Mouse (Mus musculus): ENCODE results near the gene Rpl3. TPM values are rescaled to one million over a fixed set of nuclear protein-coding genes. Genes with fewer than 3 reads are reported as not detected.
"Not testable (repeated sequence)": the region's sequence is repeated elsewhere in the genome, so short reads cannot be mapped to it uniquely, and the experiment has no call there.

Rpl3 gene
- polyA plus RNA-seq, 1 experiment = 692 TPM

DNA sequence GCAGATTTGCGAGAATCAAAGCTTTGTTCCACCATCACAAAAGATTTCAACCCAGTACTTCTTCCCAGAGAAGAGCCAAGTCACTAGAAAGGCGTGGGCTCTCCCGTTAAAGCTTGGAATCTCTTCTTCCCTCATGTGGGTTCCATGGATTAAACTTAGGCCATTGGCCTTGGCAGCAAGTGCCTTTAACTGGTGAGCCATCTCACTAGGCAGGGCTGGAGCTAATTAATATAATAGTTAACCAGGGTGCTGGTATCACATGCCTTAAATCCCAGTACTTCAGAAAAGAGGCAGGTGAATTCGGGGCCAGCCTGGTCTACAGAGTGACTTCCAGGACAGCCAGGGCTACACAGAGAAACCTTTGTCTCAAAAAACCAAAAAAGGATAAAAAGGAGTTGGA lies 33.0 kb upstream of the Rpl3 start:
- H3K4me1 ChIP-seq (ENCODE audit: control insufficient read depth, insufficient read depth, low read length) = peaks cover 15% of the 10 kb centered on the region; the same call in 1 of the 2 replicates
- H3K4me3 ChIP-seq (replicated peaks; ENCODE audit: insufficient read depth, low read depth, low read length) = no peak overlapping the region
- H3K27ac ChIP-seq (ENCODE audit: insufficient read depth, low read length) = no peak overlapping the region
- no peaks in the 10 kb centered on the region for H3K27me3 ChIP-seq (ENCODE audit: control insufficient read depth, insufficient read depth, low read length)
- no peak for DNase-seq
- WGBS = 87% methylated on average over 4 of the region's 4 CpGs
- TF ChIP-seq CTCF (IDR thresholded peaks at IDR 0.05; ENCODE audit: borderline replicate concordance, insufficient read depth, low read depth, low read length) (no peak), POLR2A (IDR thresholded peaks at IDR 0.05; ENCODE audit: borderline replicate concordance, insufficient read depth, low read length) (no peak)

DNA sequence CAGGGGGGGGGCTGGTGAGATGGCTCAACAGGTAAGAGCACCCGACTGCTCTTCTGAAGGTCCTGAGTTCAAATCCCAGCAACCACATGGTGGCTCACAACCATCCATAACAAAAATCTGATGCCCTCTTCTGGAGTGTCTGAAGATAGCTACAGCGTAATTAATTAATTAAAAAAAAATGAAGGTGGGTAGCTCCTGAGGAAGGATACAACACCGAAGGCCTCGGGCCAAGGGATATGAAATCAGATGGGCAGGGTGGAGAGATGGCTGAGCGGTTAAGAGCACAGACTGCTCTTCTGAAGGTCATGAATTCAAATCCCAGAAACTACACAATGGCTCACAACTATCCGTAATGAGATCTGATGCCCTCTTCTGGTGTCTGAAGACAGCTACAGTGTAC lies 30.8 kb upstream of the Rpl3 start:
- not testable (repeated sequence) for H3K4me3 ChIP-seq (replicated peaks; ENCODE audit: insufficient read depth, low read depth, low read length); H3K27me3 ChIP-seq (ENCODE audit: control insufficient read depth, insufficient read depth, low read length)
- Histone ChIP-seq H3K4me1 (ENCODE audit: control insufficient read depth, insufficient read depth, low read length) (peaks cover 10% of the 10 kb centered on the region; the same call in 1 of the 2 replicates), H3K27ac (ENCODE audit: insufficient read depth, low read length) (peak overlapping the region; percentile 48; the same call in 1 of the 2 replicates)
- WGBS = 31% methylated on average over 6 of the region's 6 CpGs
- DNase-seq = peak; percentile 43 to 58

DNA sequence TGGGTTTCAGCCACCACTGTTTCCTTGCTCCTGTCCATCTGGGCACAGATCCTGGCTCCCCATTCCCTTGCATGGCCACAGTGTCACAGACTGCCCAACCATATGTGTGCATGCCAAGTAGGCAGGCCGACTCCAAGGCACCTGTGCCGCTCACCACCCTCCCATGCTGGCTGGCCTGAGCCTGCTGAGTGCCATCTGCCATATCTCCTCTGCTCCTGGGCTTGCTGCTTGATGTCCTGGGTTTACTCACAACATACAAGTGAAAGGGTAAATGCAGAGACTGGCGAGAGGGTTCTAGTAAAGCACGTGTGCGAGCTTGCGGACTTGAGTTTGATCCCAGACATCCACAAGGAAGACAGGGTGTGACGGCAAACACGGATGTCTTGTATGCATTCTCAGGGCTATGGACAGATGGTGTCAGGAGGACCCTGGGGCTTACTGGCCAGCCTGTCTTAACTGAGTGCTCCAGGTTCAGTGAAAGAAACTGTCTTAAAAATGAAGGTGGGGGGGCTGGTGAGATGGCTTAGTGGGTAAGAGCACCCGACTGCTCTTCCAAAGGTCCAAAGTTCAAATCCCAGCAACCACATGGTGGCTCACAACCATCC lies 30.2 kb upstream of the Rpl3 start:
- 3% methylated on average over 9 of the region's 9 CpGs for WGBS
- no peak overlapping the region for H3K4me3 ChIP-seq (replicated peaks; ENCODE audit: insufficient read depth, low read depth, low read length)
- H3K4me1 ChIP-seq (ENCODE audit: control insufficient read depth, insufficient read depth, low read length) = peaks cover 10% of the 10 kb centered on the region; the same call in 1 of the 2 replicates
- peak; percentile 96 to 99 for DNase-seq
- TF ChIP-seq CTCF (IDR thresholded peaks at IDR 0.05; ENCODE audit: borderline replicate concordance, insufficient read depth, low read depth, low read length) (no peak), POLR2A (IDR thresholded peaks at IDR 0.05; ENCODE audit: borderline replicate concordance, insufficient read depth, low read length) (no peak; the same call in 1 of the 2 replicates)
- no peaks in the 10 kb centered on the region for H3K27me3 ChIP-seq (ENCODE audit: control insufficient read depth, insufficient read depth, low read length)
- peak overlapping the region; percentile 43 for H3K27ac ChIP-seq (ENCODE audit: insufficient read depth, low read length)

DNA sequence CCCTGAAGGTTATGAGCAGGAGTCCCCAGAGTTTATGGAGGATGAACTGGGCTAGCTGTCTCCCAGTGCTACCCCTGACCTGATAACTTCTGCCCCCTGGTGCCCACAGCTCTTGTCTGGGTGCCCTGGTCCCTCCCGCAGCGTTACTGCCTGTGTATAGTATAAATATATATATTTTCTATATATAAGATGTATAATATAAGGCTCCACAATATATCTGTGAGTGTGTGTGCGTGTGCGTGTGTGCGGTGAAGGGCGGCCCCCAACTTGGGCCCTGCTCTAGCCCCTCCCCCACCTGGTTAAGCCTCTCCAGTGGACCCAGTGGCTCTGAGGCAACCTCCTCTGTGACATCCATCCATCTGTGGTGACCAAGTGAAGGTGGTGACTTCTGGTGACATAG lies 27.4 kb upstream of the Rpl3 start:
- no peaks in the 10 kb centered on the region for H3K27me3 ChIP-seq (ENCODE audit: control insufficient read depth, insufficient read depth, low read length)
- no peak for TF ChIP-seq POLR2A (IDR thresholded peaks at IDR 0.05; ENCODE audit: borderline replicate concordance, insufficient read depth, low read length)
- no peak for TF ChIP-seq CTCF (IDR thresholded peaks at IDR 0.05; ENCODE audit: borderline replicate concordance, insufficient read depth, low read depth, low read length)
- H3K4me3 ChIP-seq (replicated peaks; ENCODE audit: insufficient read depth, low read depth, low read length) = no peak overlapping the region
- DNase-seq = no peak
- peaks cover 15% of the 10 kb centered on the region; the same call in 1 of the 2 replicates for H3K4me1 ChIP-seq (ENCODE audit: control insufficient read depth, insufficient read depth, low read length)
- 93% methylated on average over 6 of the region's 6 CpGs for WGBS
- H3K27ac ChIP-seq (ENCODE audit: insufficient read depth, low read length) = no peak overlapping the region

DNA sequence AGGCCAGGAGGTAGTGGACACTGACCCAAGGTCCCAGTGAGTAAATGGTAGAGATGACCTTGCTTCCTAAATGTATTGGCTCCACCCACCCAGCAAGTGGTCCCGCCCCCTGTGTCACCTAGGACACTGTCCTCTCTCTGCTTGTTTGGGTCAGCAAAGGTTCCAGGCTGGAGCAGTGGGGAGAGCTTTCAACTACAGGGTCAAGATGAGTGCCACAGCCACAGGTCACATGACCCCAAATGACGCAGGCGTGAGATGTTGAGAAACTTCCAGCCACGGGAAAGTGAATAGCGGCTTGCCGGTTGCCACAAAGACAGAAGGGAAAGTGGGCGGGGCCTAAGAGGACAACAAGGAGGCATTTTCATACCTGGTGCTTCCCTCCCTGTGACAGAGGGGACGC lies 25.5 kb upstream of the Rpl3 start:
- Histone ChIP-seq H3K27me3 (ENCODE audit: control insufficient read depth, insufficient read depth, low read length) (no peaks in the 10 kb centered on the region), H3K4me3 (replicated peaks; ENCODE audit: insufficient read depth, low read depth, low read length) (no peak overlapping the region), H3K4me1 (ENCODE audit: control insufficient read depth, insufficient read depth, low read length) (peaks cover 5% of the 10 kb centered on the region; the same call in 1 of the 2 replicates), H3K27ac (ENCODE audit: insufficient read depth, low read length) (no peak overlapping the region)
- DNase-seq = no peak
- 61% methylated on average over 8 of the region's 8 CpGs for WGBS
- no peak for TF ChIP-seq CTCF (IDR thresholded peaks at IDR 0.05; ENCODE audit: borderline replicate concordance, insufficient read depth, low read depth, low read length)
- TF ChIP-seq POLR2A (IDR thresholded peaks at IDR 0.05; ENCODE audit: borderline replicate concordance, insufficient read depth, low read length) = no peak

DNA sequence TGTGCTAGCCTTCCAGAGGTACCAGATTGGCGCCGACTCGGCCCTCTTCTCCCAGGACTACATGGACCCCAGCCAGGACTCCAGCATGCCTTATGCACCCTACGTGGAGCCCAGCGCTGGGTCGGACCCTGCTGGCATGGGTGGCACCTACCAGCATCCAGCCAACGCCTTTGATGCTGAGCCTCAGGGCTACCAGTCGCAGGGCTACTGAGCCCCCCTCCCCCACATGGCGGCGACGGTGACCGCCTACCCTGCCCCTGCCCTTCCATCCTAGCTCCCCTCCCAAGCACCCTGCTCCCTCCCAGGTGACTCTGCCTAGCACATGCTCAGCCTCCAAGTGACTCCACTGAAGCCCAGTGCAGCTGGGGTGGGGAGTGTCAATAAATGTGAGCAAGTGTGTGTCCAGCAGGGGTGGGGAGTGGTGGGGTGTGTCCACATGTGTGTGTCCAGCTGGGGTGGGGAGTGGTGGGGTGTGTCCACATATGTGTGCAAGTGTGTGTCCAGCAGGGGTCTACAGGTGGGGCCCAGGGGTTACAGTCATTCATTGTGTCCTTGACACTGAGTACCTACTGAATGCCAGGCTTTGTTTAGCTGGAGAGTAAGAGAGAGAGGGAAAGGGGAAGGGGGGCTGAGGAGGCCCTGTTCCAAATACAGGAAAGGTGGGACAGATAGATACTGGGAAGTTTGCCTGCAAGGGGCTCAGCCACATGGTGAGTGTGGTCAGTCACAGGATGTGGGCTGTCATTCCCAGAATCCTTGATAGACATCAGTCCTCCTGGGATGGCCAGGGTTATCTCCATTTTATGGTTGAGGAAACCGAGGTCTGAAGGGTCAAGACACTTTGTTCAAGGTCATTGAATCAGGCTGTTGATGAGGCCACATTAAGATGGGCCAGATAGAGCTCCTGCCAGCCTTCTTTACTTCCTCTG lies 24.5 kb upstream of the Rpl3 start:
- peaks cover 9% of the 10 kb centered on the region for H3K4me1 ChIP-seq (ENCODE audit: control insufficient read depth, insufficient read depth, low read length)
- DNase-seq = no peak
- TF ChIP-seq CTCF (IDR thresholded peaks at IDR 0.05; ENCODE audit: borderline replicate concordance, insufficient read depth, low read depth, low read length) (no peak), POLR2A (IDR thresholded peaks at IDR 0.05; ENCODE audit: borderline replicate concordance, insufficient read depth, low read length) (no peak)
- H3K27ac ChIP-seq (ENCODE audit: insufficient read depth, low read length) = no peak overlapping the region
- H3K4me3 ChIP-seq (replicated peaks; ENCODE audit: insufficient read depth, low read depth, low read length) = no peak overlapping the region
- no peaks in the 10 kb centered on the region for H3K27me3 ChIP-seq (ENCODE audit: control insufficient read depth, insufficient read depth, low read length)
- 49% methylated on average over 13 of the region's 13 CpGs for WGBS

DNA sequence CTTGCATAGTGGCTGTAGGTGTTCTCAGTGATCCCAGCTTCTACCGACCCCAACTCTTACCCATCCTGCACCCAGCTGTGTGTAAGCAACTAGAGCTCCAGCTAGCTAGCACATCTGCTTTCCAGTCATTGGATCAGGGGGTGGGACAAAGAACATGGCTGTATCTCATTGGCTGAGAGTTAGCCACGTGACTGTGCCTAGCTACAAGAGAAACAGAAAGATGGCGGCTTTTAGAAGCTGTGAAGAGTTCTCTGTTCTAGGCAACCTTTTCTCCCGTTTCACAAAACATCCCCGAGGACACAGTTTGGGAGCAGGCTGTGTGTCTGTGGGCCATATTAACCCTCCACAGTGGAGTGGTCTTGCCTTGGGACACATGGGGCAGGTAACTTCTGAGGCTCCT lies 23.6 kb upstream of the Rpl3 start:
- no peak overlapping the region for H3K4me3 ChIP-seq (replicated peaks; ENCODE audit: insufficient read depth, low read depth, low read length)
- H3K27ac ChIP-seq (ENCODE audit: insufficient read depth, low read length) = no peak overlapping the region
- no peak for DNase-seq
- H3K27me3 ChIP-seq (ENCODE audit: control insufficient read depth, insufficient read depth, low read length) = no peaks in the 10 kb centered on the region
- peaks cover 17% of the 10 kb centered on the region for H3K4me1 ChIP-seq (ENCODE audit: control insufficient read depth, insufficient read depth, low read length)
- TF ChIP-seq CTCF (IDR thresholded peaks at IDR 0.05; ENCODE audit: borderline replicate concordance, insufficient read depth, low read depth, low read length) (no peak), POLR2A (IDR thresholded peaks at IDR 0.05; ENCODE audit: borderline replicate concordance, insufficient read depth, low read length) (no peak)
- WGBS = 62% methylated on average over 5 of the region's 5 CpGs

DNA sequence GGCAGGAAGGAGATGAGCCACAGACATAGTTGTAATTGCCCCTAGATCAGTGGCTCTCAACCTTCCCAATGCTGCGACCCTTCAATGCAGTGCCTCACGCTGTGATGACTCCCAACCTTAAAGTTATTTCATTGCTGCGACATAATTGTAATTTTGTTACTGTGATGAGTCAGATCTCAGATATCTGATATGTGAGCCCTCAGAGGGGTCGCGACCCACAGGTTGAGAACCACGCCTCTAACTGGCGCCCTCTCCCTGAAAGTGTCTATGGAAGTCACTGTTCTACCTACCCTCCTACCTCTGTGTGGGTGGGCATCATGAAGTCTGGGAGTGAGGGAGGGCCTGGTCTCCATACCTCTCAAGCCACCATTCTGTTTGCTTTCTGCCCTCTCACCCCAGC lies 22.7 kb upstream of the Rpl3 start:
- H3K27me3 ChIP-seq (ENCODE audit: control insufficient read depth, insufficient read depth, low read length) = no peaks in the 10 kb centered on the region

More for the DNA sequence above, 22.7 kb upstream of the Rpl3 start:
- no peak overlapping the region for H3K27ac ChIP-seq (ENCODE audit: insufficient read depth, low read length)
- WGBS = 96% methylated on average over 7 of the region's 7 CpGs
- TF ChIP-seq CTCF (IDR thresholded peaks at IDR 0.05; ENCODE audit: borderline replicate concordance, insufficient read depth, low read depth, low read length) (no peak), POLR2A (IDR thresholded peaks at IDR 0.05; ENCODE audit: borderline replicate concordance, insufficient read depth, low read length) (no peak)
- peaks cover 19% of the 10 kb centered on the region for H3K4me1 ChIP-seq (ENCODE audit: control insufficient read depth, insufficient read depth, low read length)
- no peak for DNase-seq
- no peak overlapping the region for H3K4me3 ChIP-seq (replicated peaks; ENCODE audit: insufficient read depth, low read depth, low read length)

Data from cerebellum, adult 2 months (tissue).